Mouse (Mus musculus) adrenal gland, postnatal 4 days (tissue): ENCODE measurements at regions not wholly inside any gene's neighbourhood (a gene's known extent, or its start where the extent isn't known, plus 50 kb on each side); places are given as distances from the start of the nearest gene placed in this dataset.

Experiments used
- DNase-seq, 2 experiments: peaks; one replicate each; pipeline ENCODE4 v3.0.0; 2021 to 2022; ENCODE audit warnings: low spot score in 2 of 2, mixed read lengths in 2 of 2

DNA sequence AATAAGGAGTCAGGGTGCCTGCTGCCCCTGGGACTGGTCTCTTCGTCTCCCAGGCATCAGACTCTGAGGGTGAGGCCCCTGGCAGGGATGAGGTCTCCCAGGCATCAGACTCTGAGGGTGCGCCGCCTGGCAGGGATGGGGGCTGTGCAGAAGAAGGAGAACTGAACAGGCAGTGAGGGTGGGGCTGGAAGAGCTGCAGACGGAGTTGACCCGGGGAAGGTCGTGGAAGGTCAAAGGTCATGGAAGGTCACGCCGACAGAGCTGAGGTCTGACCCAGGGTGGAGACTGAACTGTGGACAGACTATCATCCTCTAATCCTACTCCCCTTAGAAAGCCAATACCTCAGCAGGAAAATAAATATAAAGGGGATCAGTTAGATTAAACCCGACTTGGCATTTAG, 50.6 kb upstream of the Grik3 start:
- DNase-seq, result no peak

GRCm38 (mm10) chr4:125437161-125437822, 53.2 kb upstream of the Grik3 start:
- DNase-seq, result no peak

GRCm38 (mm10) chr4:125433511-125433910, 57.0 kb upstream of the Grik3 start:
- DNase-seq, result no peak

DNA sequence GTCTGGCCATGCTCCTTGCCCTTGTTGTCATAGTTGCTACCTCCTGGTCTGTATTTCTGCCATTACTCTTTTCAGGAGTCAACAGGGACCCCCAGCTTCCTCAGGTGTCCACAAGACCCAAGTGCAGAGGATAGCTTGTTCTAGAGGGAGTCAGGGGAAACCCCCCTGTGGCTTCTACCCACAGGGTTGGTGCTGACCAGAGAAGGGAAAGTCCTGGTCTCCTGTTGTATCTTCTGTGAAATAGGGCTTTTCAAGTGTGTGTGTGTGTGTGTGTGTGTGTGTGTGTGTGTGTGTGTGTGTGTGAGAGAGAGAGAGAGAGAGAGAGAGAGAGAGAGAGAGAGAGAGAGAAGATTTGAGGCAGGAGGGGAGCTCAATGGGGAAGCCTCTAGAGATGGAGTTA, 58.9 kb upstream of the Grik3 start:
- DNase-seq, result no peak

DNA sequence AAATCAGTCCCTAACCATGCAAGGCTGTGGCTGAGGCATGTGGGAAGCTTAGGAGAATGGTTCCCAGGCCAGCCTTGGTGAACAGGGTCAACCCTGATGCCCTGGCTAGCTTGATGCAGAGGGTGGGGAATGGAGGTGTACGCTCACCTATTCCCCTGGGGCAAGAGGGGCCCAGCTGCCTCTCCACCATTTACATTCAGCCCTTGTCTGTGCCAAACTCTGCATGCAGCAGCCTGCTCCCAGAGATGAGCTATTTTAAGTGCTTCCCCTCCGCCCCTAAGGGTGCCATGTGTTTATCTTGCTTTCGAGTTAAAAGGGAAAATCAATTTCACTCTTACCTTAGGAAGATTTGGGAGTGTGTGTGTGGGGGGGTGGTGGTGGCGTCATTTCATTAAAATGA, 59.7 kb upstream of the Grik3 start:
- DNase-seq, result no peak

DNA sequence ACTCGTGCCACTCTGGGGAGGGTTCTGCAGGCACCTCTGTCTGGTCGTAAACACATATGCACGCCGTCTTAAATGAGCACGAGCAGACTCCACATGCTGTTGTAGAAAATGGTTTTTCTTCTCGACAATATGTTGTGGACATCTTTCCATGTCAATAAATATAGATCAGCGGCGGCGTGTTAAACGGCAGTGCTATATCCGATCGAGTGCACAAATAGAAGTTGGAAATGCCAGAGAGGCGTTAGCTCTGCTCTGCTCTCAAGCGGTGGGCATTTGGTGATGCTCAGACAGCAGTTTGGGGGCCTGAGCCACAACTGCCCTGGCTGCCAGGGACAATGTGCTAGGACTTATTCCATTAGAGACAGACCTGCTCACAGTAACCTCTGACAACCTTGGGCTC, 61.8 kb upstream of the Grik3 start:
- no peak for DNase-seq

GRCm38 (mm10) chr4:125420561-125421241, 69.8 kb upstream of the Grik3 start:
- DNase-seq, result no peak

- DNase-seq, result no peak
Measured at GRCm38 (mm10) chr4:125419491-125420255, 70.8 kb upstream of the Grik3 start.

GRCm38 (mm10) chr4:125415308-125415707, 75.2 kb upstream of the Grik3 start:
- no peak for DNase-seq

DNA sequence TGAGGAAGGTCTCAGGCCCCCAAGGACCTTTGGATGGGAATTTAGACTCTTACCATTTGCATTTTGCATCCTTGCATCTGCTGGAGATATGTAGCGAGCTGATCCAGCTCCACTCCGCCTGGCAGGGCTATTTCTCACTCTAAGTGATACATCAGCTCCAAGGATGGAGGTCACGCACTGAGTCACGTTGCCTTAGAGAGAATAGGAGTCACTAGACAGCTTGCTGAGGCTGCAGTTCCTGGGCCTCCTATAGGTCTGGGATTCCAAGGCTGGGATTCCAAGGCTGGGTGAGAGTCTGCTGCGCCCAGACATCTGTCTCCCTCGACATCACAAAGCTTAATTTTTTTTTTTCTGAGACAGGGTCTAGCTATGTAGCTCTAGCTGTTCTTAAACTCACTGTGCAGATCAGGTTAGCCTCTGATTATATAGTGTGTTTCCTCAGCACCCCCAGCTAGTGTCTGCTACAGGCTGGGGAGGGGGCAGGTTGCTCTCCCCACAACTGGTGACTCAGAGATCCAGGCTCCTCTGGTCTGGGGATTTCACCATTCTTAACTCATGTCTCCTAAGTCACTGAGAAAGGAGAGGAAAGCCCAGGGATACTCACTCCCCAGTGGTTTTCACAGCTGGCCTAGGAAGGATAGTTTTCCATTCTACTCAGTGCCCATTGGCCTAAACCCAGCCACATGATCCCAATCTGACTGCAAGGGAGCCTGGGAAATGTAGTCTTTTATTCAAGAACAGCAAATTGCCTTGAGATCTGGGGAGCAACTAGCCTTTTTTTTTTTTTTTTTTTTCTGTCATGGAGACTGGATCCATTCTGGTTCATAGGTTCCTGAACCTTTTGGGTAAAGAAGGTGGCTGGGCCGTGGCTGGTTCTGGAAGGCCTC, 76.4 kb upstream of the Grik3 start:
- DNase-seq, result peak in 1 of 2 experiments; percentile 20

DNA sequence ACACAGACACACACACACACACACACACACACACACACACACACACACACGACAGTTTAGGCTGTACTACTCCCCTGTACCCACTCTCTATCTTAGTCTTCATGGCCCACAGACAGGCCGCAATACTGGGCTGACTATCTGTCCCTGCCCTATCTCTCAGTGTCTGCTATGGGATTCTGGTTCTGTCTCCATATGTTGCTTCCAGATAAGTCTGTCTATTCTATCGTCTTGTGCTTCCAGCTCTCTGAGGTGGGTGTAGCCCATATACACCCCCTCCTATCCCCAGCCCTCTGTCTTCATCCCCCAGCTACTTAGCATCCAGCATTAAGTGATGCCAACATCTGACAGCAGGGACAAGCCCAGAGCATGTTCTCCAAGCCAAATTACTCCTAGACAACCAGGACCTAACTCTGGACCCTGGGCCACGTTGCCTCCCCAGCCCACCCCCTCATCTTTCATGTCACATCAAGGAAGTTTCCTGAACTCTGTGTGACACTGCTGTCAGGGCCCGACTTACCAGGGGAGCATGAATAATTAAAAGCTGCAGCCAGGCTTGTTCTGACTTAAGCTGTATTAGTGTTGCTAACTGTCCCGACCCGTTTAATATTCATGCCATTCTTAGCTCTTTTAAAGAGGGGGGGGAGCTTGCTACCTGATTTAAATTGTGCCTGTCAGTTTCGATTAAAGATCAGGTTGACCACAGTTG, 79.6 kb upstream of the Grik3 start:
- DNase-seq, result no peak

- DNase-seq, result no peak
Measured at GRCm38 (mm10) chr4:125399376-125400112, 91.0 kb upstream of the Grik3 start.

GRCm38 (mm10) chr4:125397007-125397461, 93.5 kb upstream of the Grik3 start:
- DNase-seq, result no peak

DNA sequence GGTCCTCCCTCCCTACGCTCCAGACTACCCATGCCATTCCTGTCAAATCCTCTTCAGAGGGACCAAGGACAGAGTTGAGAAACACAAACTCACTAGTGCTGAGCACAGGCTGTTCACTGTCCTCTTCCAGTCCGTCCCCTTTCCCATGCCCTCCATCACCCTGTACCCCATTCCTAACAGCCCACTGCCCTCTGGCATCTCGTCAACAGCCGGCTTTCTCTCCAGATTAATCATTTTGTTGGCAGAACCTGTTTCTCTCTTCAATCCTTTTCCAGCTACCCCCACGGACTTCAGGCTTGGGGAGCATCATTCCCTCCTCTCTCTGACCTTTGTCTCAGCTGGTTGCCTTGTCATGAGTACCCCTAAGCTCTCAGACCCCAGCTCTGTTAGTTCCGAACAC, 99.2 kb upstream of the Grik3 start:
- DNase-seq, result no peak

- DNase-seq, result no peak
Measured at GRCm38 (mm10) chr4:125385811-125386210, 104.7 kb upstream of the Grik3 start.

- no peak for DNase-seq
Measured at GRCm38 (mm10) chr4:125364011-125364410, 126.5 kb upstream of the Grik3 start.

- no peak for DNase-seq
Measured at GRCm38 (mm10) chr4:125361611-125362520, 128.6 kb upstream of the Grik3 start.

DNA sequence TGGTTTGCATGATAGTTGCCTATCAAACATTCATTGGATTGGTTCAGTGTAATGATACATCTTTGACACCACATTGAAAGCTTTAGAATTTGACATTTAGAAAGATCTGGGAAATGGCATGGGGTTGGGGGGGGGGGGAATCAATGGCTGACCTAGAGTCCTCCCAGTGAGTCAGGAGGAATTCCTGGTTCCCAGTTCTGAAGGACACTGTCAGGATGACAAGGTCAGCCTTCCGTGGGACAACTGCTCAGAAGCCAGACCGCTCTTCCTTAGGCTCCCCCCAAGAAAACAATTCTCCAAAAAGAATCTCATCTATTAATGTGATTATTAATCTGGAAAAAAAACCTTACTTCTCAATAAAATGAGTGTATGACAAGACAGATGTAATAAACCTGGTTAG, 132.1 kb upstream of the Grik3 start:
- no peak for DNase-seq

DNA sequence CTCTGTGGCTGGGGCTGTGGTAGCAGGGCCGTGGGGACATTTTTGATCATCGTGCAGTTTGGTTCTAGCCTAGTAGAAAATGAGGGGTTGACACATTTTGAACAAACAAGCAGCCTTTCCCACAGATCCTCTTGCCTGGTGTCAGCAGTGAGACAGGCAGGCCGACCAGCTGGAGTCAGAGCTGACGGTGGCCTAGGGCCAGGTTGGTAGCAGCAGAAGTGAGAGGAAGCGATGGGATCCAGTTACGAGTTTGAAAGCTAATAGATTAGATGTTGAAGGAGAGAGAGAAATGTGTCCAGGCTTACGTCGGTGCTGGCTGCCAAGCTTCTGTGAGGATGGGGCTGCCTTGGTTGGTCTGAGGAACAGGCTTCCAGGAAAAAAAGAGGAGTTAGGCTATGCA, 134.1 kb upstream of the Grik3 start:
- no peak for DNase-seq
